Mouse (Mus musculus) skeletal muscle tissue, postnatal 0 days (tissue): ENCODE measurements around the gene Dut. TPM values are rescaled to one million over a fixed set of nuclear protein-coding genes. Genes with fewer than 3 reads are reported as not detected.

ENCODE experiments used
- polyA plus RNA-seq: library from polyadenylated mRNA; unstranded; fragments of >200 nt; fragmentation: Nextera tagmentation; extraction: Ambion mirVana; gene quantifications from 2 replicates; pipeline ENCODE4 v1.2.1, GENCODE M21; 2015

The Dut gene
- polyA plus RNA-seq, result 31.8 and 40.3 TPM in 2 replicates

DNA sequence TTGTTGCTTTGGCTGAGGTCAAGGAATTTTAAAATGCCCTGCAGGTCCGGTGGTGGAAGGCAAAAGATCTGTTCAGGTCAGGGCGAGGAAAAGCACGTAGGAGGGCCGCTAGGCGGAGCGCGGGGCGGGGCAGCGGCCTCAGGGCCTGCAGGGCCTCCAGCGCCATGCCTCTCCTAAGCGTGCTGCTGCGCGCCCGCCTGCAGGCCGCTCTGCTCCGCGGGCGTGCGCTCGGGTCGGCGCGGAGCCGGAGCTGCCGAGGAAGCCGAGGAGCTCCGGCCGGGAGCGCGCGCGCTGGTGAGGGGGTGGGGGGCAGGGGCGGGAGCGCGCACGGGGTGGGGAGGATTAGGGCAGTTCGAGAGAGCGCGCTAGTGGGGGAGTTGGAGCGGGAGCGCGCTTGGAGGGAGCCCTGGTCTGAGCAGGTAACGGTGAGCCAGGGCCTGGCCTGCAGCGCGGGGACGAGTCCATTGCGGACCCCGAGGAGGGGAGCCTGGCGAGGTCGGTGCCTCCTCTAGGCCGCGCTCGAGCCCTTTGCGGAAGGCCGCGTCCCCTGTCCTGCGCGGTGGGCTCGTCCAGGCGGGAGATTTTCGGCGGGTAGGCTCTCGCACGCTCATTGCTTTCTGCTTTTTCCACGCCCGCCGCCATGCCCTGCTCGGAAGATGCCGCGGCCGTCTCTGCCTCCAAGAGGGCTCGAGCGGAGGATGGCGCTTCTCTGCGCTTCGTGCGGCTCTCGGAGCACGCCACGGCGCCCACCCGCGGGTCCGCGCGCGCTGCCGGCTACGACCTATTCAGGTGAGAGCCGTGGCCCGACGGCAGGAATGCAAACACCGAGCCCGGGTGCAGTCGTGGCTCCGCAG lies at the start of gene Dut:
Gene Dut, plus strand, starts transcription at position 83 of the 854 bp plus-strand sequence.

Other genes with a start within 250 kb of the Dut start
- 0.38 and 0.79 TPM in 2 replicates for gene Slc24a5, start 179.1 kb upstream of the Dut start, polyA plus RNA-seq
- gene Myef2, start 123.5 kb upstream of the Dut start, polyA plus RNA-seq, result 22.9 and 23.4 TPM in 2 replicates
- not detected in 2 replicates for gene Ctxn2, start 110.5 kb upstream of the Dut start, polyA plus RNA-seq
- not detected in 2 replicates for gene Slc12a1, start 94.7 kb upstream of the Dut start, polyA plus RNA-seq